Mouse (Mus musculus): ENCODE results near the gene Dnali1.

Dnali1 gene

DNA sequence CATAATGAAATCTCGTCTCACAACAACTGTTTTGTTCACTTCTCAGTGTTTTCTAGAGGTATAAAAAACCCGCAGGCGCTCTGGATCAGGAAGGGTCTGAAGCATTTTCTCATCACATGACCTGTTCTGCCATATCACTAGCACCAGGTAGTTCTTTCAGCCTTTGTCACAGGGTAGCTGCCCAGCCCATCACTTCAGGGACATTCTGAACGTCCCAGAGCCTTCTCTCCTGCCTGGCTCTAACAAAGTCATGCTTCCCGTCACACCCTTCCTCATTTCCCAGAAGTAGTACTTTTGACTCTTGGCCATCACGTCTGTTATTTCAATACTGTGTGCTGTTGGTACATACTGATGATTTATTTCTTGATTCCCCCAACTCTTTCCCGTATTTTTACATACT lies 21.0 kb downstream of the Dnali1 start:
- no peak for DNase-seq (ENCODE audit: extremely low read depth, insufficient read length, low spot score)

DNA sequence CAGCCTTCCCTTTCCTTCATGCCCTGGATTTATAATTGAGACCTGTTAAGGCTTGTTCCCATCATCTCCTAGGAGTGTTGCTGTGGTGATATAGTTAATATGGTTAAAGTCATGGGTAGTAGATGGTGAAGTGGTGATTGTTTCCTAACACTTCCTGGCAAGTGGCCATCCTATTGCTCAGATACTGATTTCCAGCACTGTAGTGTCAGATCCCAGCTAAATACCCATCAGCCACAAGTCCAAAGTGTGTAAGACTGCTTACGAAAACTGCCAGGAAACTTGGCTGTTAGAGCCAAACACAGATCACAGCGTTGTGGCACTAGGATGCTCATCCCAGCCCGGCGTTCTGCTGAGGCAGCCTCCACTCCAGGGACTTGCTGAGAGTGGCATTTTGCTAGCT lies 31.2 kb downstream of the Dnali1 start:
- no peak for DNase-seq (ENCODE audit: extremely low read depth, insufficient read length, low spot score)

DNA sequence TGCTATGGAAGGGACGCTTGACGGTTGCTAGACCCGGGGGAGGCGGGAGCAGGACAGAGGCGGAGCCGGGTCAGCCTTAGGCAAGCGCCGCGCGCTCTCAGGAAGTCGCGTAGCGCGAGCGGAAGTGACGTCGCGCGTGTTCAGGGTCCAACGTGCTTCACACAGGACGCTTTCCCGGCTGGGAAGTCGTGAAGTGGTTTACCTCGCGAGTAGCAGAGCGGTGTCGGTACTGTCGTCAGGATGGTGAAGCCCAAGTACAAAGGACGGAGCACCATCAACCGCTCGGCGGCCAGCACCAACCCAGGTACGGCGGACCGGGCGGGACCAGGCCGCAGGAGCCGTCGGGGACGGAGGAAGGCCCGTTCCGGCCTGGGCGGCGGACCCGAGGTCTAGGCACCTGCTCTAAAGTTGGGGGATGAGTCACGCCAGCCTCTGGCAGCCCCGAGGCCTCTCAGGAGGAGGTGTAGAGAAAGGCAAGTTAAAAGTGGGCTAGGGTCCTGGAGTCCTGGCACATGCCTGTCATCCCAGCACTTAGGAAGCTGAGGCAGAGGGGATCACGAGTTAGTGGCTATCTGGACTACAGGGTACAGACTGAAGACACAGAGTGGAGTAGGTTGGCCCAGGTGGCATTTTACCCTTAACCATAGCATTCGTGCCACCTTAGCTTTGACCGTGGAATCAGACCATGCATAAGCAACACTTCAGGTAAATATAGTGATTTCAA lies 35.5 kb downstream of the Dnali1 start:
- peak; percentile 93 for DNase-seq (ENCODE audit: extremely low read depth, insufficient read length, low spot score)

DNA sequence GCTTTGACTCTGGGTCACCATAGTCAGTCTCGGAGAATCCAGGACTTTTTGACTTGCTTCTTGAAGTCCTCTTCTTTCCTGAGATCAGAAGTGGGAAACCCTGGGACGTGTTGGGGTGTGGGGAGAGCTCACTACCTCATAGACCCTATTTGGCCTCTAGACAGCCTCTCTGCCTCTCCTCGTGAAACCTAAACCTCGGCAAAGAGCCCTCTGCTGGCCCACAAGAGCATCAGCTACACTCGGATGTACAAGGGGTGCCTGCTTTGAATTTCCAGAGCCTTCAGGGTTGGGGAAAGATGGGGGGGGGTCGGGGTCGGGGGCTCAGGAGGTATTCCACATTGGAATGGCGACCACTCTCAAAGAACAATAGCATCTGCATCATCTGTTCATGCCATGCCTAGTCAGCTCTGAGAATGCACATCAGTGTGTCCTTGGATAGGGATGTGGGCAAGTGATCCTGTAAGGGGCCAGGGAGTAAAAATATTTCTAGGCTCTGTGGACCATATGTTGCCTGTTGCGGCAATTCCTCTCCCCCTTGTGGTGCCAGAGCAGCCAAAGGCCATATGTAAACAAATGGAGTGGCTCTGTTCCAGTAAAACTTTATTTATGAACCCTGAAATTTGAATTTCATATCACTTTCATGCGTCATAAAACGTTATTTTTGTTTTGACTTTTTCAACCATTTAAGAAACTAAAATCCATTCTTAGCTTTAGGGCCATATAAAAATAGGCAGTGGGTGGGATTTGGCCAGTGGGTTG lies 44.5 kb downstream of the Dnali1 start:
- DNase-seq (ENCODE audit: extremely low read depth, insufficient read length, low spot score): no peak

DNA sequence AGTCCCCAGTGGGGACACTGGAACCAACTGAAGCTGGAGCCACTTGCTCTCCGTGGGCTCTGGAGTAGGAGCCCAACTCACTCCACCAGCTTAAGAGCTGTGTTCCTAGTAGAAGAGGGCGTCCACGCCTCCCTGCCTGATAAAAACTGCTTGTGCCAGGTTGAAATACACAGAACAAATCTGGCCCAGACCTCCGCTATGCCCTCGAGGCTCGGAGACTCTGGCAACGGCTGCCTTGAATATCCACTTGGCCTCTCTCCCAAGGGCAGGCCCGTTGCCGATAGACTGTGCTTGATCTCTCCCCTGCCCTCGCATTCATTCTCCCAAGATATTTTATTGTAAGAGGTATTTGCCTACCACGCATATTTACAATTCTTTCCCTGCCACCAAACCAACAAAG lies 48.1 kb downstream of the Dnali1 start:
- no peak for DNase-seq (ENCODE audit: extremely low read depth, insufficient read length, low spot score)

DNA sequence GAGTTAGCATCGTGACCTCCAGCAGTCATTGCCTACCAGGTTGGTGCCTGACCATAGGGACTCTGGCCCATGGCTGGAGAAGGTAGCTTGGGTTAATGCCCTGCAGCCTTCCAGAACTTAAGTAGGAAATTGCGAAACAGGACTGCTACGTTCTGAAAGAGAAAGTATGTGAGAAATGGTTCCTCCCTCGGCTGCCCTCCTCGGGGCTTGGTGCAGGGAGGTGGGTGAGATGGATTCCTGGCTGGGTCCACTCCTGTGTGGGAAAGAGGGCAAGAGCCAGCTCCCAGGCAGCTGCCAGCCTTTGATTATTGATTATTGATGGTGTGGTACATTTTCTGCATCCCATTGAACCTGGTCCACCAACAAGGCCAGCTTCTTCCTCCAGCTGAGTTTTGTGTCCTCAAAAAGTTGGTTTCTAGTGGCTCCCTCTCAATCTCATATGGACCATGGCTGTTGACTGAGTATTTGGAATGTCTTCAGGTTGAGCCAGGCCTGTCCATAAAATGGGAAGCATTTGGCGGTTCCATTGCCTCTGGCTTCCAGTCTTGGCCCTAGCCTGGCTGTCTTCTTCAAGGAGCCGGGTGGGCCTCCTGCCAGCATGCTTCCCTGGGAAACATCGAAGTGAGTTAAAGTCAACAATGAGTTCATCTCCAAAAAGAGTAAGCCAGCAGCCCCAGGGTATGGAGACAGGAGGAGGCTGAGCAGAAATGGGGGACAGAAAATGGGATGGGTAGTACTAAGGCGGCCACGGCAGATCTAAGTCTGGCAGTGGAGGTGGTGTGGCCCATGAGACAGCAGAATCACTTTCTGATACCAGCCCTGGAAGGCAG lies 49.5 kb downstream of the Dnali1 start, which contains the start of gene Gnl2:
Gnl2 (plus strand) TSS at position 780 of the 830 bp plus-strand sequence.
- DNase-seq (ENCODE audit: extremely low read depth, insufficient read length, low spot score): peak; percentile 34

DNA sequence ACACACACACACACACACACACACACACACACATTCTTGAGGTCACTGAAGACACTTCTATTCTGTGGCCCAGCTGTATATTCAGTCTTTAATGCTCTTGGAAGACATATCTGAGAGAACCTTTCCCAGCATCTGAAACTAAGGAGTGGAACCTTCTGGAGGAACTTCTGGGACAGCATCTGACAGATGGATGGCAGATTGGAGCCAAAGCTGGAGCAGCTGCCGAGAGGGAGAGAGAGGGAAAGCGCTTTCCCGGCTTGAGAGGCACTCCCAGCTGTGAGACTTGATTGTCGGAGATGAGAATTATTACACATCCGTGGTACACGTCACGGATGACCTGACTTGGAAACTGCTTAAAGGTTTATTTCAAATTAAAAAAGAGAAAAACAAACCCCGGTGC lies 56.8 kb downstream of the Dnali1 start:
- DNase-seq (ENCODE audit: extremely low read depth, insufficient read length, low spot score): no peak

- no peak for DNase-seq (ENCODE audit: extremely low read depth, insufficient read length, low spot score)
These were observed 57.3 kb downstream of the Dnali1 start for GRCm38 (mm10) chr4:125008220-125008619.

DNA sequence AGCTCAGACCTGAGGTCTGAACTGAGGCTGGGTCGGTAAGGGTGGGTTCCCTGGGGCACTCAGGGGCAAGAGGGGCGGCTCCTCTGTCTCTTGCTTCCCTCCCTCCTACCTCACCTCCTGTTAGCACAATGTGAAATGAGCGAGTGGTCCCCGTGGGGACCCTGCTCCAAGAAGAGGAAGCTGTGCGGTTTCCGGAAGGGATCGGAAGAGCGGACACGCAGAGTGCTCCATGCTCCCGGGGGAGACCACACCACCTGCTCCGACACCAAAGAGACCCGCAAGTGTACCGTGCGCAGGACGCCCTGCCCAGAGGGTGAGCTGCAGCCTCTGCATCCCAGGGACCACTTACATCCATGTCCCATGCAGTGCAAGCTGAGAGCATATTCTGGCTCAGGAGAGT lies 58.0 kb downstream of the Dnali1 start:
- no peak for DNase-seq (ENCODE audit: extremely low read depth, insufficient read length, low spot score)
